Mouse (Mus musculus) midbrain, embryonic 15.5 days (tissue): ENCODE data around the gene Ttc28. TPM values are rescaled to one million over a fixed set of nuclear protein-coding genes. Genes with fewer than 3 reads are reported as not detected.

Source experiments
- ATAC-seq: fragments of 200-750 bp; cut with Nextera tagmentation; replicated peaks from 2 replicates; pipeline ENCODE4 v1.8.0; 2017; ENCODE audit warnings: moderate TSS enrichment
- H3K27ac ChIP-seq: fragments of 300-500 bp; sonication (generic); 2 replicates; pipeline ENCODE4 v1.5.1; 2015; ENCODE audit warnings: mild to moderate bottlenecking, inconsistent platforms
- H3K27me3 ChIP-seq: fragments of 300-500 bp; sonication (generic); replicated peaks from 2 replicates; pipeline ENCODE4 v1.6.1; 2015; ENCODE audit warnings: inconsistent platforms
- H3K36me3 ChIP-seq: fragments of 300-500 bp; sonication (generic); replicated peaks from 2 replicates; pipeline ENCODE4 v1.6.1; 2015; ENCODE audit warnings: inconsistent platforms
- H3K4me1 ChIP-seq: fragments of 300-500 bp; sonication (generic); 2 replicates; pipeline ENCODE4 v1.6.1; 2015; ENCODE audit warnings: inconsistent platforms
- H3K4me2 ChIP-seq: fragments of 300-500 bp; sonication (generic); 2 replicates; pipeline ENCODE4 v1.6.1; 2015; ENCODE audit warnings: inconsistent platforms, mild to moderate bottlenecking, moderate library complexity
- H3K4me3 ChIP-seq: fragments of 300-500 bp; sonication (generic); 2 replicates; pipeline ENCODE4 v1.5.1; 2015; ENCODE audit warnings: mild to moderate bottlenecking, inconsistent platforms
- H3K9ac ChIP-seq: fragments of 300-500 bp; sonication (generic); 2 replicates; pipeline ENCODE4 v1.6.1; 2015; ENCODE audit warnings: mild to moderate bottlenecking, inconsistent platforms
- H3K9me3 ChIP-seq: fragments of 300-500 bp; sonication (generic); 2 replicates; pipeline ENCODE4 v1.6.1; 2016; ENCODE audit warnings: inconsistent platforms
- WGBS: fragments of 180-500 bp; shearing (Covaris S2); methylation state at CpG from one replicate; pipeline ENCODE4 v1.1.7; 2015; ENCODE audit warnings: mixed read lengths; 5-methylcytosine and 5-hydroxymethylcytosine counted together
- polyA plus RNA-seq: library from polyadenylated mRNA; unstranded; fragments of >200 nt; fragmentation: Nextera tagmentation; extraction: Ambion mirVana; gene quantifications from 2 replicates; pipeline ENCODE4 v1.2.1, GENCODE M21; 2015

The Ttc28 gene
- polyA plus RNA-seq, 1 experiment from 2014 or later, result 23.8 TPM

GRCm38 (mm10) chr5:111262574-111263239, 383.1 kb downstream of the Ttc28 start:
- Histone ChIP-seq H3K4me3 (no peak overlapping the region), H3K9ac (no peak overlapping the region), H3K4me2 (no peak overlapping the region), H3K4me1 (peaks cover 43% of the 10 kb centered on the region), H3K27me3 (no peaks in the 10 kb centered on the region), H3K9me3 (no peaks in the 10 kb centered on the region), H3K27ac (peak overlapping the region; percentile 77), H3K36me3 (peaks cover 8% of the 10 kb centered on the region; the same call in 1 of the 2 replicates)
- 16% methylated on average over 11 of the region's 11 CpGs for WGBS
- ATAC-seq, result peak; percentile 59

GRCm38 (mm10) chr5:111263370-111263769, 383.8 kb downstream of the Ttc28 start:
- Histone ChIP-seq H3K27ac (peak overlapping the region; percentile 77), H3K4me3 (no peak overlapping the region), H3K4me2 (peak overlapping the region; percentile 10; the same call in 1 of the 2 replicates), H3K36me3 (peaks cover 8% of the 10 kb centered on the region; the same call in 1 of the 2 replicates), H3K4me1 (peaks cover 40% of the 10 kb centered on the region), H3K9me3 (no peaks in the 10 kb centered on the region), H3K27me3 (no peaks in the 10 kb centered on the region), H3K9ac (0 out of 2 replicates have a peak overlapping the region, but pooled peaks have one; percentile 9)
- WGBS, result 14% methylated on average over 5 of the region's 5 CpGs
- ATAC-seq, result peak; percentile 43; the same call in 1 of the 2 replicates

GRCm38 (mm10) chr5:111264488-111264887, 384.9 kb downstream of the Ttc28 start:
- H3K9ac ChIP-seq, result no peak overlapping the region
- WGBS, result 86% methylated on average over 7 of the region's 7 CpGs
- no peaks in the 10 kb centered on the region for H3K9me3 ChIP-seq
- ATAC-seq, result no peak
- H3K4me3 ChIP-seq, result no peak overlapping the region
- no peak overlapping the region for H3K27ac ChIP-seq
- peaks cover 8% of the 10 kb centered on the region; the same call in 1 of the 2 replicates for H3K36me3 ChIP-seq
- no peak overlapping the region for H3K4me2 ChIP-seq
- H3K4me1 ChIP-seq, result peaks cover 37% of the 10 kb centered on the region
- H3K27me3 ChIP-seq, result no peaks in the 10 kb centered on the region

GRCm38 (mm10) chr5:111266658-111267057, 387.1 kb downstream of the Ttc28 start:
- H3K4me1 ChIP-seq, result peaks cover 41% of the 10 kb centered on the region

GRCm38 (mm10) chr5:111267100-111267499, 387.5 kb downstream of the Ttc28 start:
- Histone ChIP-seq H3K27ac (no peak overlapping the region), H3K36me3 (peaks cover 8% of the 10 kb centered on the region; the same call in 1 of the 2 replicates), H3K4me2 (no peak overlapping the region), H3K4me3 (no peak overlapping the region), H3K27me3 (no peaks in the 10 kb centered on the region), H3K4me1 (peaks cover 37% of the 10 kb centered on the region), H3K9me3 (no peaks in the 10 kb centered on the region), H3K9ac (no peak overlapping the region)
- WGBS, result 82% methylated on average over 3 of the region's 3 CpGs
- no peak for ATAC-seq

More at GRCm38 (mm10) chr5:111266658-111267057, 387.1 kb downstream of the Ttc28 start:
- H3K9me3 ChIP-seq, result no peaks in the 10 kb centered on the region
- H3K27ac ChIP-seq, result no peak overlapping the region
- ATAC-seq, result no peak
- H3K9ac ChIP-seq, result no peak overlapping the region
- H3K4me2 ChIP-seq, result no peak overlapping the region
- peaks cover 8% of the 10 kb centered on the region; the same call in 1 of the 2 replicates for H3K36me3 ChIP-seq
- WGBS, result 91% methylated on average over 5 of the region's 5 CpGs
- no peak overlapping the region for H3K4me3 ChIP-seq
- H3K27me3 ChIP-seq, result no peaks in the 10 kb centered on the region

GRCm38 (mm10) chr5:111268852-111269251, 389.2 kb downstream of the Ttc28 start:
- H3K9ac ChIP-seq, result no peak overlapping the region

GRCm38 (mm10) chr5:111269613-111270205, 390.1 kb downstream of the Ttc28 start:
- Histone ChIP-seq H3K4me3 (no peak overlapping the region), H3K27me3 (no peaks in the 10 kb centered on the region), H3K9me3 (no peaks in the 10 kb centered on the region), H3K4me1 (peaks cover 16% of the 10 kb centered on the region), H3K36me3 (peaks cover 8% of the 10 kb centered on the region; the same call in 1 of the 2 replicates), H3K9ac (no peak overlapping the region), H3K4me2 (no peak overlapping the region), H3K27ac (no peak overlapping the region)
- 52% methylated on average over 6 of the region's 6 CpGs for WGBS
- ATAC-seq, result peak; percentile 25; the same call in 1 of the 2 replicates

More at GRCm38 (mm10) chr5:111268852-111269251, 389.2 kb downstream of the Ttc28 start:
- Histone ChIP-seq H3K27me3 (no peaks in the 10 kb centered on the region), H3K4me2 (no peak overlapping the region), H3K4me3 (no peak overlapping the region), H3K36me3 (peaks cover 8% of the 10 kb centered on the region; the same call in 1 of the 2 replicates), H3K9me3 (no peaks in the 10 kb centered on the region), H3K27ac (no peak overlapping the region), H3K4me1 (peaks cover 23% of the 10 kb centered on the region)
- no peak for ATAC-seq
- 19% methylated on average over 2 of the region's 2 CpGs for WGBS

GRCm38 (mm10) chr5:111270246-111271002, 390.8 kb downstream of the Ttc28 start:
- WGBS, result 60% methylated on average over 15 of the region's 15 CpGs
- 0 out of 2 replicates have a peak, but pooled peaks have one; percentile 21 for ATAC-seq
- peaks cover 8% of the 10 kb centered on the region; the same call in 1 of the 2 replicates for H3K36me3 ChIP-seq
- H3K9me3 ChIP-seq, result no peaks in the 10 kb centered on the region
- H3K4me1 ChIP-seq, result peaks cover 16% of the 10 kb centered on the region
- H3K4me3 ChIP-seq, result no peak overlapping the region
- H3K27ac ChIP-seq, result no peak overlapping the region
- H3K27me3 ChIP-seq, result no peaks in the 10 kb centered on the region
- no peak overlapping the region for H3K4me2 ChIP-seq
- H3K9ac ChIP-seq, result no peak overlapping the region

GRCm38 (mm10) chr5:111273589-111273988, 394.0 kb downstream of the Ttc28 start:
- peaks cover 12% of the 10 kb centered on the region for H3K36me3 ChIP-seq
- WGBS, result 28% methylated on average over 10 of the region's 10 CpGs
- no peak overlapping the region for H3K4me2 ChIP-seq
- no peak overlapping the region for H3K27ac ChIP-seq
- no peak overlapping the region for H3K4me3 ChIP-seq
- ATAC-seq, result peak; percentile 68
- H3K9ac ChIP-seq, result peak overlapping the region; percentile 12; the same call in 1 of the 2 replicates
- peaks cover 16% of the 10 kb centered on the region for H3K4me1 ChIP-seq
- H3K27me3 ChIP-seq, result no peaks in the 10 kb centered on the region
- H3K9me3 ChIP-seq, result no peaks in the 10 kb centered on the region

GRCm38 (mm10) chr5:111274948-111275347, 395.3 kb downstream of the Ttc28 start:
- no peak overlapping the region for H3K9ac ChIP-seq
- no peak for ATAC-seq
- H3K27ac ChIP-seq, result no peak overlapping the region
- peaks cover 14% of the 10 kb centered on the region for H3K36me3 ChIP-seq
- H3K4me1 ChIP-seq, result peaks cover 7% of the 10 kb centered on the region; the same call in 1 of the 2 replicates
- no peaks in the 10 kb centered on the region for H3K9me3 ChIP-seq
- H3K27me3 ChIP-seq, result no peaks in the 10 kb centered on the region
- no peak overlapping the region for H3K4me3 ChIP-seq
- H3K4me2 ChIP-seq, result no peak overlapping the region
- 71% methylated on average over 5 of the region's 5 CpGs for WGBS

GRCm38 (mm10) chr5:111284420-111285175, 405.0 kb downstream of the Ttc28 start:
- H3K4me3 ChIP-seq, result no peak overlapping the region
- ATAC-seq, result no peak
- no peak overlapping the region for H3K27ac ChIP-seq
- peaks cover 46% of the 10 kb centered on the region for H3K36me3 ChIP-seq
- H3K9ac ChIP-seq, result no peak overlapping the region
- no peaks in the 10 kb centered on the region for H3K9me3 ChIP-seq
- WGBS, result 87% methylated on average over 19 of the region's 19 CpGs
- no peak overlapping the region for H3K4me2 ChIP-seq
- H3K27me3 ChIP-seq, result no peaks in the 10 kb centered on the region
- H3K4me1 ChIP-seq, result no peaks in the 10 kb centered on the region
